Mouse (Mus musculus): ENCODE measurements at regions not wholly inside any gene's neighbourhood (a gene's known extent, or its start where the extent isn't known, plus 50 kb on each side); places are given as distances from the start of the nearest gene placed in this dataset.

DNA sequence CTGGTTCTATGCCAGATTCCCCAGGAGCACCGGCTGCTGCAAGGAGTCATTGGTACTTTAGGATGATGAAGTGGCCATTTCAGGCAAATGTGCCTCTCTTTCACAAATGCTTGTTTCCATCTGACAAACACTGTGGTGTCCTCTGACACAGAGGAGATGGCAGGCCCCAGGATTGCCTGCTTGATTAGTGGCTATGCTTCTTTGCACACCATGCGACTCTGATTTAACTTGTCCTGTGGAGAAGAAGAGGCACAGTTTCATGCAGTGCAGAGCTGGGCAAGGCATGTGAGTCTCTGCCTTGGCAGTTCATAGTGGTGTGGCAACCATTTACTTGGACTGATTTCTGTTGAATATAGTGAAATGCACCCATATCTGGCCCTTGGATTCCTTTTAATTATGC is 308.4 kb downstream of the Lmo7 start:
- no peak for DNase-seq (ENCODE audit: low spot score)
- H3K4me3 ChIP-seq (ENCODE audit: low read depth, low read length), result no peak overlapping the region
- 77% methylated on average over 2 of the region's 2 CpGs for WGBS

DNA sequence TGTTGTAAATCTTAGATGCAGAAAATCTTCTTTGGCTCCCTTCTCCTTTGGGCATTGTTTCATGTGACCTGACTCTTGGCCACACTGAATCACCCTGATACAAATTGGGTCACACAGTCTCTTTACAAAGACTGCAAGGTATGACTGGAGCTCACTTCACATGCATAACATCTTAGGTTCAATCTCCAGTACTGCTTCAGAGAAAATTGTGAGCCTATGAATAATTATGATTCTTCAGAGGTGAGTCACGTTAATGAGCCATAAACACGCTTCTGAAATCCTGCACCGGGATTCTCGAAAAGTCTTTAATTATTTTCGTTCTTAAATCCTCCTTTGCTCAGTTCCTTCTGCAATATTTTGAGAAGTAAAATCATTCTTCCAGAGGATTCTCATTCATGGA is 307.7 kb downstream of the Lmo7 start:
- DNase-seq (ENCODE audit: low spot score) (no peak), ATAC-seq (replicated peaks; ENCODE audit: low FRiP score) (no peak)
- H3K36me3 ChIP-seq (ENCODE audit: control insufficient read depth, insufficient read depth, low read length), result no peaks in the 10 kb centered on the region
- no peaks in the 10 kb centered on the region for H3K9me3 ChIP-seq (ENCODE audit: control insufficient read depth, low read length)
- WGBS, result 88% methylated on average over 5 of the region's 5 CpGs
- no peaks in the 10 kb centered on the region for H3K4me1 ChIP-seq (replicated peaks; ENCODE audit: control insufficient read depth, insufficient read depth, low read length)
- no peaks in the 10 kb centered on the region for H3K27me3 ChIP-seq (replicated peaks; ENCODE audit: control insufficient read depth, insufficient read depth, low read length)
- no peak overlapping the region for H3K4me2 ChIP-seq
- no peak overlapping the region for H3K27ac ChIP-seq (ENCODE audit: low read depth, low read length)
- no peak overlapping the region for H3K4me3 ChIP-seq (ENCODE audit: low read depth, low read length)
- H3K9ac ChIP-seq (ENCODE audit: low read depth, low read length), result no peak overlapping the region

More for the DNA sequence above, 308.4 kb downstream of the Lmo7 start:
- H3K4me1 ChIP-seq (replicated peaks; ENCODE audit: control insufficient read depth, insufficient read depth, low read length), result no peaks in the 10 kb centered on the region
- no peaks in the 10 kb centered on the region for H3K36me3 ChIP-seq (ENCODE audit: control insufficient read depth, insufficient read depth, low read length)
- H3K9ac ChIP-seq (ENCODE audit: low read depth, low read length), result no peak overlapping the region
- H3K27me3 ChIP-seq (replicated peaks; ENCODE audit: control insufficient read depth, insufficient read depth, low read length), result no peaks in the 10 kb centered on the region
- ATAC-seq (replicated peaks; ENCODE audit: low FRiP score), result no peak
- H3K9me3 ChIP-seq (ENCODE audit: control insufficient read depth, low read length), result no peaks in the 10 kb centered on the region
- H3K4me2 ChIP-seq, result no peak overlapping the region
- H3K27ac ChIP-seq (ENCODE audit: low read depth, low read length), result no peak overlapping the region

DNA sequence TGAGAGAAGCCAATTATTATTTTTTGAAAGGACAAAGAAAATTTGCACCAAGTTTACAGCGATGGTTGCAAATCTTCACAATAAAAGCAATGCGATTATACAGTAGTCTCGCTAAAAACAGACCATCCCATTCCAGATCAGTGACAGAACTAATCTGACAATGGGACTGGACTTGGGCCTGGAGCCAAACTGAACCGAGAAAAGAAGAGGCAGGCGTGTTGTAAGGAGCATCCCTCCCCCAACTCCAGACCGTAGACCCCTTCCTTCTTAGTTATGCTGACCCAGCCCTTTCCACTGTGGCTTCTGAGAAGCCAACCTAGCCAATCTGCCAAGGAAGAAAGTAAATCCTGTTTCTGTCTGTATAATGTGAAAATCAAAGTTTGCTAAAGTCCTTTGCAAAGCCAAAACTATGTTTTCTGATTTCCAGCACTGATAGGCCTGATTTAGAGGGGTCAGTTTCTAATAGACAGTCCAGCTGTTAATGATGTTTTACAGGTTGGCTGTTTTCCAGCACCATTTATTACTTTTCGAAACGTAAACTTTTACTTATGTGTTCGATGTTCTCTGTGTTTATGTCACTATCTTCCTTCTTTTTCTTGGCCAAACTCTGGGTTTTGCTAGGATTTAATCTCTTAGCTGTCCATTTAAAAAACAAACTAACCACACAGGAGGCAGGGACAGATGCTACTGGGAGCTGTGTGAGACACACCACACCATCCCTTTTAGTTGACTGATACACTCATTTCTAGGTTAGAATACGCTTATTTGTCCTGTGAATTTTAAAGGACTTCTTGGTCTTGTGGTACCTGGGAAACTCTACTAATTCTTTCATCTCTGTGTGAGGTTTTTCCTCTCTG is 301.5 kb downstream of the Lmo7 start:
- WGBS, result 77% methylated on average over 10 of the region's 10 CpGs
- H3K9ac ChIP-seq (ENCODE audit: low read depth, low read length), result no peak overlapping the region
- H3K27me3 ChIP-seq (replicated peaks; ENCODE audit: control insufficient read depth, insufficient read depth, low read length), result no peaks in the 10 kb centered on the region
- no peak for DNase-seq (ENCODE audit: low spot score)
- H3K36me3 ChIP-seq (ENCODE audit: control insufficient read depth, insufficient read depth, low read length), result no peaks in the 10 kb centered on the region
- no peak overlapping the region for H3K4me3 ChIP-seq (ENCODE audit: low read depth, low read length)
- H3K27ac ChIP-seq (ENCODE audit: low read depth, low read length), result no peak overlapping the region
- no peak for ATAC-seq (replicated peaks; ENCODE audit: low FRiP score)
- H3K4me2 ChIP-seq, result no peak overlapping the region
- H3K4me1 ChIP-seq (replicated peaks; ENCODE audit: control insufficient read depth, insufficient read depth, low read length), result no peaks in the 10 kb centered on the region
- no peaks in the 10 kb centered on the region for H3K9me3 ChIP-seq (ENCODE audit: control insufficient read depth, low read length)

DNA sequence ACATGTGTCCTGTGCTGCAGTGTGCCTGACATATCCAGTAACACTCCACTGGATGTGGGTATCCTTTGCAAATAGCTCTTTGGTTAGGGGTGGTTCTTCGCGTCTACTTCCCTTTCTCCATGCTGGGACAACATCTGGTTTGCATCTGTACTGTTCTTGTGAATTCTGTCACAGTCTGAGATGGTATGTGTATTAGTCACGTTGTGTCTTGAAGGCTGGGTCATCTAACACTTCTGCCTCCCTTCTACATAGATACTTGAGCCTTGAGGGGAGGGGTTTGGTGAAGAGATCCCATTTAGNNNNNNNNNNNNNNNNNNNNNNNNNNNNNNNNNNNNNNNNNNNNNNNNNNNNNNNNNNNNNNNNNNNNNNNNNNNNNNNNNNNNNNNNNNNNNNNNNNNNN is 294.9 kb downstream of the Lmo7 start:
- H3K36me3 ChIP-seq (ENCODE audit: control insufficient read depth, insufficient read depth, low read length), result no peaks in the 10 kb centered on the region
- H3K27me3 ChIP-seq (replicated peaks; ENCODE audit: control insufficient read depth, insufficient read depth, low read length), result no peaks in the 10 kb centered on the region
- no peak overlapping the region for H3K4me2 ChIP-seq
- no peaks in the 10 kb centered on the region for H3K9me3 ChIP-seq (ENCODE audit: control insufficient read depth, low read length)
- no peak overlapping the region for H3K27ac ChIP-seq (ENCODE audit: low read depth, low read length)
- ATAC-seq (replicated peaks; ENCODE audit: low FRiP score) (no peak), DNase-seq (ENCODE audit: low spot score) (no peak)
- WGBS, result 57% methylated on average over 3 of the region's 3 CpGs
- no peaks in the 10 kb centered on the region for H3K4me1 ChIP-seq (replicated peaks; ENCODE audit: control insufficient read depth, insufficient read depth, low read length)
- no peak overlapping the region for H3K4me3 ChIP-seq (ENCODE audit: low read depth, low read length)
- H3K9ac ChIP-seq (ENCODE audit: low read depth, low read length), result no peak overlapping the region

DNA sequence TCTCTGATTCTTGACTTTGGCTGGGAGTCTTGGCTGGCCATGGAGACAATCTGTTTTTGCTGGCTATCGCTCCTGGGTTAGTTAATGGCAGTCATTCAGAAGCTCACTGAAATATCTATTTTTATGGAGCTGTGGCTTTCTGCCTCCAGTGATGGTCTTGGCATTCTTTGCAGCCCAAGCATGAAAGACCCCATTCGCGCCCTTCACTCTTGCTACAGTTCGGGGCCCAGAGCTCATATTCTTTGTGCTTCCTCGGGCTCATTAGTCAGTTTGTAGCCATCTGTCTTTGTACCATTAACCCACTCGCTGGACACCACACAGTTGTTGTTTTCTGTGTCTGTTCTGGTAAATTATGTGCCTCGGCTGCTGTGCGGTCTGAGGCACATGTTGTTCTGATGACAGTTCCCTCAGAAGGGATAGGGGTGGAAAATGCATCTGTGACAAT is 290.4 kb downstream of the Lmo7 start:
- DNase-seq (ENCODE audit: low spot score) (no peak), ATAC-seq (replicated peaks; ENCODE audit: low FRiP score) (no peak)
- H3K9ac ChIP-seq (ENCODE audit: low read depth, low read length), result no peak overlapping the region
- 83% methylated on average over 8 of the region's 8 CpGs for WGBS
- no peaks in the 10 kb centered on the region for H3K9me3 ChIP-seq (ENCODE audit: control insufficient read depth, low read length)
- H3K27ac ChIP-seq (ENCODE audit: low read depth, low read length), result no peak overlapping the region
- H3K27me3 ChIP-seq (replicated peaks; ENCODE audit: control insufficient read depth, insufficient read depth, low read length), result no peaks in the 10 kb centered on the region
- no peaks in the 10 kb centered on the region for H3K36me3 ChIP-seq (ENCODE audit: control insufficient read depth, insufficient read depth, low read length)
- no peak overlapping the region for H3K4me3 ChIP-seq (ENCODE audit: low read depth, low read length)
- H3K4me2 ChIP-seq, result no peak overlapping the region
- no peaks in the 10 kb centered on the region for H3K4me1 ChIP-seq (replicated peaks; ENCODE audit: control insufficient read depth, insufficient read depth, low read length)

DNA sequence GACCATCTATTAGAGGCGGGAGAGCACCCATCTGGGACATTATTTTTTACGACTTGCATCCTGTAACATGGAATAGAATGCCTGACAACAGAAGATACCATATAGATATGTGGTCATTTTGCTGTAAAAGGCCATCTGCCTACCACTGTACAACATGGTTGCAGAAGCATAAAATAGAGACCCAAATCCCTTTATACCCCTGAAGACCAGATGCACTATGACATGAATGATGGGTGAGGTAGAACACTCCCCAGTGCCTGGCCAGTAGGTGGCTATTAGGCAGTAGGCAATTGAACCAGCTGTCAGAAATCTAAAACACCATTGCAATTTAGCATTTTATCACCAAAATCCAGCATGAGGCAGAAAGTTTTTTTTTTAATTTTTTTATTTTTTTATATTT is 289.6 kb downstream of the Lmo7 start:
- Histone ChIP-seq H3K9ac (ENCODE audit: low read depth, low read length) (no peak overlapping the region), H3K36me3 (ENCODE audit: control insufficient read depth, insufficient read depth, low read length) (no peaks in the 10 kb centered on the region), H3K9me3 (ENCODE audit: control insufficient read depth, low read length) (no peaks in the 10 kb centered on the region), H3K4me3 (ENCODE audit: low read depth, low read length) (no peak overlapping the region), H3K27me3 (replicated peaks; ENCODE audit: control insufficient read depth, insufficient read depth, low read length) (no peaks in the 10 kb centered on the region), H3K27ac (ENCODE audit: low read depth, low read length) (no peak overlapping the region), H3K4me1 (replicated peaks; ENCODE audit: control insufficient read depth, insufficient read depth, low read length) (no peaks in the 10 kb centered on the region), H3K4me2 (no peak overlapping the region)
- no peak for ATAC-seq (replicated peaks; ENCODE audit: low FRiP score)
- 68% methylated on average over 2 of the region's 2 CpGs for WGBS
- DNase-seq (ENCODE audit: low spot score), result no peak

DNA sequence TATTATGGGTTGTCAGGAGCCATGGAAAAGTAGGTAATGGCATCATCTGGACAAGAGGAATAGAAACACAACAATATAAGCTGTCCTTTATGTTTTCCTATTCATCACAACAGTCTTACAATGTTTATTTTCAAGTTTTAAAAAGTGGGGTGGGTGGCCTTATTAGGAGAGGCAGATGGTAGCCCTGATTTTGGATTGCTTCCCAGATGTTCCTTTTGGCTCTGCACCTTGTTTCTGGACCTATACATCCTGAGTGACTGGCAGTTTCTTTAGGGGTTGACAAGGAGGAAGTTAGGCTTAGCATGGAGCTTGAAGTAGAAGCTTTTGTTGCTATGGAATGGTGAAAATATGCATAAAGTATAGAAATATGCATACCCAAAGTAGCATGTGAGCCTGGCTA is 286.8 kb downstream of the Lmo7 start:
- Histone ChIP-seq H3K4me2 (no peak overlapping the region), H3K27me3 (replicated peaks; ENCODE audit: control insufficient read depth, insufficient read depth, low read length) (no peaks in the 10 kb centered on the region), H3K4me1 (replicated peaks; ENCODE audit: control insufficient read depth, insufficient read depth, low read length) (no peaks in the 10 kb centered on the region), H3K9me3 (ENCODE audit: control insufficient read depth, low read length) (no peaks in the 10 kb centered on the region), H3K9ac (ENCODE audit: low read depth, low read length) (no peak overlapping the region), H3K4me3 (ENCODE audit: low read depth, low read length) (no peak overlapping the region), H3K36me3 (ENCODE audit: control insufficient read depth, insufficient read depth, low read length) (no peaks in the 10 kb centered on the region), H3K27ac (ENCODE audit: low read depth, low read length) (no peak overlapping the region)
- DNase-seq (ENCODE audit: low spot score), result no peak
- no peak for ATAC-seq (replicated peaks; ENCODE audit: low FRiP score)

DNA sequence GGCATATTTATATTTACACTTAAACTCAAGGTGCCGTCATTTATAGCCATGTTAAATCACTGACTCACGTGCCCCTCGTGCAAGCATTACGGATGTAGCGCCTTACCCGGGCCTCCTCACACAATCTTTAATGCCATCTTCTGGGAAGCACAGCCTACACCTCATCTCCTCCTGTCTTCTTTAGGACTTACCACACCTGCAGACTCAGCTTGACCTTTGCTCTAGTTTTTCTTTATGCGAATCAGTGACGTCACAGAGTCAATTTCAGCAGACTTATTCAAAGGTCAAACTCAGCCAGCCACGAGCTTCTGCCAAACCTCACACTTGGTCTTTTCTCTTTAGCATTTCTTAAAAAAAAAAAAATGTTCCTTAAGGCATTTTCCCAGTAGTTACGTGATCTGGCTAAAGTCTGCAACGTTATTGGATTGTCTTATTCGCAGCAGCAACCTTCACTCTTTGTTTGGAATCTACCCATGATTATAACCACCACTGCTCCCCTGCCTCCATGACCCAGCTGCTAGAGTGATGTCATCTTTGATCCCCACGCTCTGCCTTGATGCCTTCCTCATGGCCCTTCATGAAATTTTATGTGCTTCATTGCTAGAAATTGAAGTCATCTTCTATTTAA is 285.3 kb downstream of the Lmo7 start:
- no peak for DNase-seq (ENCODE audit: low spot score)
- Histone ChIP-seq H3K4me3 (ENCODE audit: low read depth, low read length) (no peak overlapping the region), H3K9me3 (ENCODE audit: control insufficient read depth, low read length) (no peaks in the 10 kb centered on the region), H3K27ac (ENCODE audit: low read depth, low read length) (no peak overlapping the region), H3K9ac (ENCODE audit: low read depth, low read length) (no peak overlapping the region), H3K4me2 (no peak overlapping the region), H3K4me1 (replicated peaks; ENCODE audit: control insufficient read depth, insufficient read depth, low read length) (no peaks in the 10 kb centered on the region), H3K27me3 (replicated peaks; ENCODE audit: control insufficient read depth, insufficient read depth, low read length) (no peaks in the 10 kb centered on the region), H3K36me3 (ENCODE audit: control insufficient read depth, insufficient read depth, low read length) (no peaks in the 10 kb centered on the region)
- WGBS, result 79% methylated on average over 13 of the region's 13 CpGs
- no peak for ATAC-seq (replicated peaks; ENCODE audit: low FRiP score)

DNA sequence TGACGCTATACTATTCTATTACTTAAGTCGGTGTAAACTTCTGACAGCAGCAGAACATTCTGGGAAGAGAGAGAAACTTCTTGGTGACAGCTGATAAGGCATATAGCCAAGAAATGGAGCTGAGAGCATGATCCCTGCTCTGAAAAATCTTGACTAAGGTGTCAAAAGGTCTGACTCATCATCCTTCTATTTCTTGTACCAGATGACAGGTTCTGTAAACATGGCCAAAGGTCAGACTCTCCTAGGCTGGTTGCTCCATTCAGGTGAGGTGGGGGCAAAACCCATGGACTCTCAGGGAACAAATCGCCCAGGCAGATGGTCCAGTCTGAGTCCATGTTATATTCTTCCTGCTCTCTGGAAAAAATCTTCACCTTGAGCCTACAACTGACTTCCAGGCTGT is 283.5 kb downstream of the Lmo7 start:
- H3K27ac ChIP-seq (ENCODE audit: low read depth, low read length), result no peak overlapping the region
- WGBS, result 70% methylated on average over 3 of the region's 3 CpGs
- H3K9ac ChIP-seq (ENCODE audit: low read depth, low read length), result no peak overlapping the region
- H3K9me3 ChIP-seq (ENCODE audit: control insufficient read depth, low read length), result no peaks in the 10 kb centered on the region
- H3K4me1 ChIP-seq (replicated peaks; ENCODE audit: control insufficient read depth, insufficient read depth, low read length), result no peaks in the 10 kb centered on the region
- no peaks in the 10 kb centered on the region for H3K27me3 ChIP-seq (replicated peaks; ENCODE audit: control insufficient read depth, insufficient read depth, low read length)
- no peak overlapping the region for H3K4me2 ChIP-seq
- ATAC-seq (replicated peaks; ENCODE audit: low FRiP score) (no peak), DNase-seq (ENCODE audit: low spot score) (no peak)
- H3K4me3 ChIP-seq (ENCODE audit: low read depth, low read length), result no peak overlapping the region
- no peaks in the 10 kb centered on the region for H3K36me3 ChIP-seq (ENCODE audit: control insufficient read depth, insufficient read depth, low read length)

Data from liver, embryonic 11.5 days (tissue).